Mouse (Mus musculus) megakaryocyte progenitor cell, adult 5-6 weeks (primary cell): Measurements from ENCODE around the gene Ush2a. TPM values are rescaled to one million over a fixed set of nuclear protein-coding genes. Genes with fewer than 3 reads are reported as not detected.

Experiments
- ATAC-seq: replicated peaks from 2 replicates; pipeline ENCODE4 v1.8.0; 2016; ENCODE audit warnings: mild to moderate bottlenecking, moderate TSS enrichment, inconsistent platforms; ENCODE audit not compliant: poor library complexity
- total RNA-seq, 2 experiments: library from RNA; stranded (forward) in 1 of 2; stranded (reverse) in 1 of 2; fragments of 157-497, 149-512 nt in 1 of 2; fragments of 200-1000 nt in 1 of 2; gene quantifications; 2 replicates each; pipeline versions ENCODE4 v1.2.3 to v1.2.4; 2015 to 2017

Ush2a gene
- total RNA-seq, 2 experiments from 2014 or later: not detected

DNA sequence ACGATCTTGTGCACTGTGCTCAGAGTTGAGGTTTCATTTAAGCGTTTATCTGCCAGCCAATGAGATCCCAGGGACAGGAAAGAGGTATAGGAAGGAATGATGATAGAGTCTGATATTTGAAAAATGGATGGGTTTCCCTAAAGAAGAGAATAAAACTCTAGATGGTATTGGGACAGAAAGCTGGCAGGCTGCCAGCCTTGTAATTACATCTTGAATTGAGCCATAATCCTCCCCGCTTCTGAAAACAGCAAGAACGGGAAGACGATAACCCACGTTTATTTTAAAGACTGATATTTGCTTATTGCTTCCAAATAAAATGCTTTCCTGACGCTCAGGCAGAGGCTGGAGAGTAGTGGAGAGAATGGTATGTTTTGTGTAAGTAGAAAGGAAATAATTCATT, 481.1 kb downstream of the Ush2a start:
- ATAC-seq: no peak

- ATAC-seq: no peak
These were observed 493.2 kb downstream of the Ush2a start for GRCm38 (mm10) chr1:188755031-188755430.

DNA sequence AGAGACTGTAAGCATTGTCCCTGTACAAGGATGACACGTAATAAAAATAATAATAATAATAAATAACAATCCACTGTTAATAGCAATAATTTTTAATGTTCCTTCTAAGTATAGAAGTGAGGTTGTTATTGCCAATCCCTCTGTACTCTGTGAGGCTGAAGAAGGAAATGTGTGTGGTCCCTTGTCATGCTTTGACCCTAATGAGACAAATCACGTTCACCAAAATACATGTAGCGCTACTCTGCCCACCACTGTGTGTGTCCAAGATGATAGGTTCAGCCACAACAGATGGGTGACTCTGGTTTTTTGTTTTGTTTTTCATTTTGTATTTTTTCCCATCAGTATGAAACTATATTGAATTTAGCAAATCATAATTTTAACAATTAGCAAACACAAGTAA, 498.7 kb downstream of the Ush2a start:
- no peak for ATAC-seq

- ATAC-seq: no peak
These were observed 500.6 kb downstream of the Ush2a start for GRCm38 (mm10) chr1:188762463-188762862.

- no peak for ATAC-seq
These were observed 501.9 kb downstream of the Ush2a start for GRCm38 (mm10) chr1:188763761-188764160.

- no peak for ATAC-seq
These were observed 509.0 kb downstream of the Ush2a start for GRCm38 (mm10) chr1:188770828-188771227.

- no peak for ATAC-seq
These were observed 510.9 kb downstream of the Ush2a start for GRCm38 (mm10) chr1:188772516-188773229.

- ATAC-seq: no peak
These were observed 511.8 kb downstream of the Ush2a start for GRCm38 (mm10) chr1:188773631-188774030.

- no peak for ATAC-seq
These were observed 515.8 kb downstream of the Ush2a start for GRCm38 (mm10) chr1:188777556-188778161.

GRCm38 (mm10) chr1:188785056-188785455, 523.2 kb downstream of the Ush2a start:
- ATAC-seq: no peak

DNA sequence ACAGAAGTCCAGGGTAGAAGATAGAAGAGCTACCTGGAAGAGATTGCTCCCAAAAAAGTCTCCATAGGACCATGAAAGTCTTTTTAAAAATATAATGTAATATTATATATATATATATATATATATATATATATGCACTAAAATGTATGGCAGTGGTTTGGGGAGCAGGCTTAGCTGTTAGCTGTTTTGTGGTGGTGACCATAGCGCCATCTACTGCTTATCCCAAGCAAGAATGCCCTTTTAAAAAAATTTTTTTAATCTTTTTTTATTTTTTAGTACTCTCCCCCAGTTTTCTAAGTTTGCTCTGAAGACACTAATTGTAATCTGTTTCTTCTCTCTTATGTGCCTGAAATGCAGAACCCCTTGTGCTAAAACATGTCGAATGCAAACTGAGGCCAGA, 543.2 kb downstream of the Ush2a start:
- ATAC-seq: peak; percentile 75

DNA sequence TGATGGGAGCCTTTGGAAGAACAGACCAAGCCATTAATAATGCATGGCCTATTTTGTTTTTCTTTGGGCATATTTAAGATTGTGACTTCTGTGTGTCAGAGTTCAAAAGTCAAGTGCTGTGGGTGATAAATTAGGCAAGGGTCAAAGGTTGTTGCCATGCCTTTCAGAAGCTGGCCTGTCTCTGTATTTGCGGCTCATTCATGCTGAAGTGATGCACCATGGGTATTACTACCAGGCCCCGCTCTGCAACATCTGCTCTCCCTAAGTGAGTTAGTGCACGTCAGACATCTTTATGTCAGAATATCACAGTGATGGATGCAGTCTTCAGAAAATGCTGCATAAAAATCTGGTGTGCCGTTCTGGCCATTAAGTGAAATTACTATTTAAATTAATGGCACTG, 544.0 kb downstream of the Ush2a start:
- ATAC-seq: no peak

DNA sequence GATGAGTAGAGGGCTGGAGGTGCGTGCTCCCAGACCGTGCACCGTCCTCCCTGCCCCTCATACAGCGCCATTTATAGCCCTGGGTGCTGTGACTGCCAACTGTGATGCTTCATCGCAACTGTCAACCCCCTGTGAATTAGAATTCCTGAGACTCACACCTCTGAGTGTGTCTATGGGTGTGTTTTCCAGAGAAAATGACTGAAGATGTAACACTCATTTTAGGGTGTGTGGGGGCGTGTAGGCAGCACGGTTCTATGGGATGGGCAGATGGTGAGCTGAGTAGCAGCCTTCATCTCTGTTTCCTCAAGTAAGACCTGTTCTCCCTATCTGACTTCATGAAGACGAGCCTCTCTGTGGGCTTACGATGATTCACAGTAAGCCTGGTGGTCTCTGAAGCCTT, 548.8 kb downstream of the Ush2a start:
- ATAC-seq: no peak

DNA sequence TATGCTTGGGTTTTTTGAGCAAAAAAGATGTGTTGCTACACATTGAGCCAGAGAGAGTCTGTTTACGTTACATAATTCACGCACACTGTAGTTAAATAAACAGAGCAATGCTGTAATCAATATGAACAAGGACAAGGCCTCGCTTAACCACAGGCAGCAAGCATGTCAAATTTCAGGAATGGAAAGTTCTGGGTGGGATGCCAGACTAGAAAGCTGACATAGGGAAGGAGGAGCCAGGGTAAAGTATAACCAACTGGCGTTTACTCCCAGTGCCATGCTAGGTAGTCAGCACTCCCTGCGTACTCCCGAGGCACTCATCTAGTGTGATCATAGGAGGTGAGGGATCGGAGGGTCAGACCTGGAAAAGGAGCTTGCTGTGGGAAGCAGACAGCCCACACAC, 553.2 kb downstream of the Ush2a start:
- ATAC-seq: no peak

- no peak for ATAC-seq
These were observed 562.4 kb downstream of the Ush2a start for GRCm38 (mm10) chr1:188824195-188824594.

DNA sequence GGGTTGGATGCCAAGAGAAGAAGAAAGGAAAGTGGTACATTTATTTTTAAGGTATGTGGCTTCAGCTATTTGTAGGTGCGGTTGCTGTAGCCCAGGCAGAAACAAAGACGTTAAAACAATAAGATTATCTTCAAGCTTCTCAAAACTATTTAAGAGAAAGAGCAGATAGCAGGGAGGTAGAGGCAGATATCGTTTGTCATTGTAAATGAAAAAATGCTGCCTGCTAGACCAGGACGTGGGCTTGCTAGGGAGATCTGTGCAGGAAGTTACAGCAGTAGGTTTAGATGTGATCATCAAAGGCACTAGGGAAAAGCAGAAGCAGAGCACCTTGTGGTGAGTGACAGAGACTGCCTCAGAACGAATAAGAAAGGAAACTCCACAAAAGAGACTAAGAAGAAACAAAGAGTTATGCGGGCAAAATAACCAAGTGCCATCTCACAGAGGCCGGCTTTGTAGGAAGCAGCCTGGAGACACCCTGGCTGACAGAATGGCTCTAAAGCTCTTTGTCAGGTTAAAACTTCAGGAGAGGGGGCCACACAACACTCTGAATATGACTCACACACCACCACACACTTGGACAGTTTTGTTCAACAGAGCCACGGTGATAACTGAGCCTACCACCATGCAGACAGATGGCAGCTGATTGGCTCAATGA, 563.2 kb downstream of the Ush2a start:
- ATAC-seq: no peak

DNA sequence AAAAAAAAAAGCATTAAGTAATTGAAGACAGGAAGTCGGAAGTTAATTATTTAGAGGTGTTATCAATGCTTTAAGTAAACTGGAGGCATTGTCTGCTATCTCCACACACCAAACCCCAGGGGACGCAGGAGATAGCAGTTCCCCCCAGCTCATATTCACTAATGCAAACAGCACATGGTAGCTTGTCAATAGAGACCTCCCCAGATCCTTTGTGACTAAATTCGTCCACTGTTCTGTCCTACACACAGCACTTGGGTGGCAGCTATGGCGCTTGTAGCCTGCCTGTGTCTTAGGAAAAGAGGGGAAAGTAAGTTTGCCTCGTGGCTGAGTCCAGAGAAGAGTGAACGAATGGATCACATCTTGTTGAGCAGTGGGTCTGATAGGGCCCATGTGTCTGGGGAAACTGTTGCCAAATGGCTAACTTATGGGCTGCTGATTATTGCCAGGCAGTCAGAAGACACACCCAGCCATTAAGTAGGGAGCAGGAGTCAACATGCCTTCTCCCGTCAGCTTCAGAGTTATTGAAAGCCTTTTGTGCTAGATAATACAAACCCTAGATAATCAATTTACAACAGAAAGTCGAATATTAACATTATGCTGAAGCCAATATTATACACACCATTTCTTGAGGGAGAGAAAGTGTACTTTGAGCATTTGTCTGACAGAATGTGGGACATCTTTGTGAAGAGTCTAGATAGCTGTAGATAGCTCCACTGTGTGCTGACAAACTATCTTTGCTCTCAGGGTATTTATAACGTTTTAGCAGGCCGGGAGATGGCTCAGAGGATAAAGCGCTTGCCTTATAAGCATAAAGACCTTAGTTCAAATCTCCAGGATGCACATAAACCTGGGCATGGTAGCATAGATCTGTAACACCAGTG, 568.9 kb downstream of the Ush2a start:
- peak; percentile 81 for ATAC-seq

DNA sequence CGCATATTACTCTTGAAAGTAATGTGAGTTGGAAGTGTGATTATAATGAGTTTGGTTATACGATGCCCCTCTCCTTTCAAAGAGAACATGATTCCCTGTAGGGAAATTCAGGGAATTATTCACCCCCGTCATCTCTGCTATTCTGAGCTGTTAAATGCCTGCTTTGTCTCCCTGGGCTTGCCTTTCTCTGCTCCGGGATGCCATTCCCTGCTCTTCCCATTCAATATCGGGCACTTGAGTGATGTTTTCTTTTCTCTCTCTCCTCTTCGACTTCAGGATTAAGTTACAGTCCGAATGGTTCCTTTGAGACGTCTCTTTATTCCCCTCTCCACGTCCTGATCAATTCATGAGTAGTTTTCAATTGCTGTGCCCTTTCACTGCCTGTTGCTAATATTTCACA, 572.1 kb downstream of the Ush2a start:
- ATAC-seq: no peak

DNA sequence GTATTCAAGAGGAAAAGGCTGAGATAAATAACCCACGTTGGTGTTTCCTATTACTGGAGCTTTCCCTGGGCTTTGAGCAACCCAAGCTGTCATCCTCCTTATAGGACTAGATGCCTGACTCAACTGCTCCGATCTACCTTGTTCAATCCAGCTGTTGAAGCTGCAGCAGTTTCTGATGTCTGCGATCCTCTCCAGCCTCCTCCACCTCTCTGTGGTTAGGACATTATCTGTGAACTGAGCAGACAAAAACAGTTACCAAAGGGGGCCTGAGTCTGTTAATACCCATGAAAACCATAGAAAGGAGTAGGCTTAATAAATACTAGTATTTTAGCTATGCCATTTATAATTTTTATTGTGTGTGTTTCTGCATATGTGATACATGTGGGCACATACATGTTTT, 572.9 kb downstream of the Ush2a start:
- ATAC-seq: no peak

- 0 out of 2 replicates have a peak, but pooled peaks have one; percentile 50 for ATAC-seq
These were observed 575.9 kb downstream of the Ush2a start for GRCm38 (mm10) chr1:188837613-188838295.

DNA sequence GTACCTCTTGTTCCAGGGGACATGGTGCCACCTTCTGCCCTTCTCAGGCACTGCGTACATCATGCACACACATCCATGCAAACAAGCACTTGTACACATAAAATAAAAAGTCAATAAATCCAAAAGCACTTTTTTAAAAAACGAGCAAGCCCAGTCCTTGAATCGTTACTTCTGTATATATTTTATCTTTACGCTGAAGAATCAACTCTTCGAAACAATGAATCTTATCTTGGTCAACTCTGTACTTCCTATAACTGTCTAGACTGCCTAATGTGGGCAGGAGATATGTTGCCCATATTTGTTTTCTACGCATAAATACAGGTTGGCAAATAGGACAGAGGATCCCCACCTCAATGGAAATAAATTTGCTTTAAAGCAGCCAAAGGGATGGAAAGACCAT, 585.4 kb downstream of the Ush2a start:
- ATAC-seq: no peak
